Mouse (Mus musculus): ENCODE results near the gene Cd22.

Cd22 gene

GRCm38 (mm10) chr7:30820854-30821445, 59.2 kb downstream of the Cd22 start:
- no peak for DNase-seq (ENCODE audit: low spot score in 2 of 2)

GRCm38 (mm10) chr7:30820131-30820530, 60.0 kb downstream of the Cd22 start:
- DNase-seq (ENCODE audit: low spot score in 2 of 2), result no peak
